ENCODE assay signal across 7 mouse cellular contexts in genomic region chr10:22777939-22778338, GRCm38 (mm10). TPM values are rescaled to one million over a fixed set of nuclear protein-coding genes. Genes with fewer than 3 reads are reported as not detected.
DNase-seq lines count a peak whose midpoint lies in the region; ATAC-seq and TF ChIP-seq lines count a peak whose summit lies in the region.

No protein-coding gene starts in this region.

- H3K27me3 ChIP-seq in kidney, embryonic 14.5 days (ENCODE audit: control insufficient read depth, insufficient read depth, low read length) = no peaks in the 10 kb centered on the region
- H3K27me3 ChIP-seq in neural tube, embryonic 14.5 days (ENCODE audit: control insufficient read depth, insufficient read depth, low read length) = no peaks in the 10 kb centered on the region

- WGBS in kidney, embryonic 14.5 days = 12% methylated on average over 5 of the region's 5 CpGs
- 12% methylated on average over 5 of the region's 5 CpGs for WGBS in neural tube, embryonic 14.5 days

- no peak for TF ChIP-seq POLR2A in brain, embryonic 14.5 days (IDR thresholded peaks at IDR 0.05; ENCODE audit: borderline replicate concordance, extremely low read depth, insufficient read depth, insufficient read length, poor library complexity, severe bottlenecking)

- peak; percentile 12 for DNase-seq in layer of hippocampus, adult 11-12 months (ENCODE audit: low spot score)
- no peak for DNase-seq in layer of hippocampus, adult 8-10 months (ENCODE audit: low spot score in 2 of 2)
- peak; percentile 24 for DNase-seq in ES-E14 (ENCODE audit: low read depth, low spot score)
- DNase-seq in brain, embryonic 14.5 days (ENCODE audit: low read depth) = peak; percentile 79
- no peak for DNase-seq in spleen, postnatal 4 days (ENCODE audit: low spot score in 2 of 2)

- H3K9me3 ChIP-seq in ES-E14 (ENCODE audit: control insufficient read depth, insufficient read depth, low read depth, low read length) = no peaks in the 10 kb centered on the region
- no peaks in the 10 kb centered on the region for H3K9me3 ChIP-seq in kidney, embryonic 14.5 days (ENCODE audit: control insufficient read depth, low read length)
- no peaks in the 10 kb centered on the region for H3K9me3 ChIP-seq in neural tube, embryonic 14.5 days (ENCODE audit: control insufficient read depth, low read length)

- H3K27ac ChIP-seq in ES-E14 (ENCODE audit: insufficient read depth, low read depth, low read length, poor library complexity, severe bottlenecking) = no peak overlapping the region
- no peak overlapping the region for H3K27ac ChIP-seq in kidney, embryonic 14.5 days (ENCODE audit: low read depth, low read length)
- H3K27ac ChIP-seq in neural tube, embryonic 14.5 days (ENCODE audit: low read depth, low read length) = no peak overlapping the region

- H3K9ac ChIP-seq in ES-E14 (ENCODE audit: insufficient read depth, low read depth, low read length, poor library complexity, severe bottlenecking) = no peak overlapping the region
- 0 out of 2 replicates have a peak overlapping the region, but pooled peaks have one; percentile 12 for H3K9ac ChIP-seq in kidney, embryonic 14.5 days (ENCODE audit: low read depth, low read length)
- no peak overlapping the region for H3K9ac ChIP-seq in neural tube, embryonic 14.5 days (replicated peaks; ENCODE audit: low read depth, low read length)

- peak; percentile 79 for ATAC-seq in kidney, embryonic 14.5 days (ENCODE audit: low FRiP score, low TSS enrichment)
- peak; percentile 69; the same call in 1 of the 2 replicates for ATAC-seq in neural tube, embryonic 14.5 days (ENCODE audit: low read depth)

- no peak overlapping the region for H3K4me2 ChIP-seq in kidney, embryonic 14.5 days (replicated peaks; ENCODE audit: low read depth, low read length)
- H3K4me2 ChIP-seq in neural tube, embryonic 14.5 days (ENCODE audit: low read depth, low read length) = no peak overlapping the region

- in situ Hi-C loops in ES-E14 (cut with MboI; ENCODE audit: low sequenced_read_pairs in 2 of 2, unreplicated experiment in 2 of 2) = loop anchor here in 1 of 2 experiments (25.0 kb wide), 1 partner anchor 309 kb away; no protein-coding TSS in a partner anchor

- H3K36me3 ChIP-seq in ES-E14 (ENCODE audit: control insufficient read depth, insufficient read depth, low read length, poor library complexity, severe bottlenecking) = no peaks in the 10 kb centered on the region
- no peaks in the 10 kb centered on the region for H3K36me3 ChIP-seq in kidney, embryonic 14.5 days (ENCODE audit: control insufficient read depth, insufficient read depth, low read length)
- H3K36me3 ChIP-seq in neural tube, embryonic 14.5 days (ENCODE audit: control insufficient read depth, insufficient read depth, low read length) = no peaks in the 10 kb centered on the region

- H3K4me1 ChIP-seq in ES-E14 (ENCODE audit: control insufficient read depth in 2 of 2, insufficient read depth in 2 of 2, low read length in 2 of 2, poor library complexity in 1 of 2) = no peaks in the 10 kb centered on the region
- no peaks in the 10 kb centered on the region for H3K4me1 ChIP-seq in kidney, embryonic 14.5 days (ENCODE audit: control insufficient read depth, insufficient read depth, low read length)
- no peaks in the 10 kb centered on the region for H3K4me1 ChIP-seq in neural tube, embryonic 14.5 days (ENCODE audit: control insufficient read depth, insufficient read depth, low read length)

- no peak overlapping the region for H3K4me3 ChIP-seq in ES-E14 (ENCODE audit: insufficient read depth in 1 of 2, low read depth in 1 of 2, low read length in 2 of 2, poor library complexity in 1 of 2, severe bottlenecking in 1 of 2)
- H3K4me3 ChIP-seq in kidney, embryonic 14.5 days (ENCODE audit: low read length) = no peak overlapping the region
- H3K4me3 ChIP-seq in neural tube, embryonic 14.5 days (ENCODE audit: low read depth, low read length) = no peak overlapping the region

- TF ChIP-seq CTCF in brain, embryonic 14.5 days (IDR thresholded peaks at IDR 0.05; ENCODE audit: borderline replicate concordance, extremely low read depth, insufficient read depth, insufficient read length) = peak; percentile 68; the same call in 1 of the 2 replicates

TF ChIP-seq in ES-E14, 5 proteins besides CTCF, POLR2A, EP300 and RAD21:
- TF ChIP-seq ZNF384 (IDR thresholded peaks at IDR 0.05; ENCODE audit: low read depth, low read length) (no peak), MAFK (IDR thresholded peaks at IDR 0.05; ENCODE audit: insufficient read depth, low read depth, low read length) (no peak), ZC3H11A (IDR thresholded peaks at IDR 0.05; ENCODE audit: borderline replicate concordance, low read depth, low read length) (peak; percentile 57; the same call in 1 of the 2 replicates), CHD2 (IDR thresholded peaks at IDR 0.05; ENCODE audit: low read depth, low read length) (no peak)

RNA-seq across cellular contexts. Expression of gene Tcf21, which starts 42.0 kb away (rescaled TPM):
- not detected for total RNA-seq in layer of hippocampus, adult 8-10 months (2022)
- total RNA-seq in ES-E14 (2012; rRNA removed) = not detected in 2 replicates
- polyA plus RNA-seq in brain, embryonic 14.5 days (2012; rRNA removed) = 0.44 and 0.96 TPM in 2 replicates
- 331 and 384 TPM in 2 replicates for polyA plus RNA-seq in kidney, embryonic 14.5 days (2014; fragmentation: Nextera tagmentation; extraction: Ambion mirVana)
- polyA plus RNA-seq in neural tube, embryonic 14.5 days (2014; fragmentation: Nextera tagmentation; extraction: Ambion mirVana) = not detected in 2 replicates

RNA-seq across cellular contexts. Expression of gene Tbpl1, which starts 46.2 kb away (rescaled TPM):
- total RNA-seq in layer of hippocampus, adult 8-10 months (2022) = 10 to 100 TPM; 60.5 to 63.9 (median 62.8) TPM
- total RNA-seq in ES-E14 (2012; rRNA removed) = 19.9 and 26.8 TPM in 2 replicates
- 68.4 and 68.5 TPM in 2 replicates for polyA plus RNA-seq in brain, embryonic 14.5 days (2012; rRNA removed)
- 73.3 and 75.9 TPM in 2 replicates for polyA plus RNA-seq in kidney, embryonic 14.5 days (2014; fragmentation: Nextera tagmentation; extraction: Ambion mirVana)
- polyA plus RNA-seq in neural tube, embryonic 14.5 days (2014; fragmentation: Nextera tagmentation; extraction: Ambion mirVana) = 97.4 and 105 TPM in 2 replicates

Comparison
In these comparisons a context has a peak if more than half of its experiments do, and no peak if none do; other contexts are left out.
1. DNase-seq: peak in layer of hippocampus, adult 11-12 months (single experiment), ES-E14 (single experiment) and brain, embryonic 14.5 days (single experiment); none in layer of hippocampus, adult 8-10 months (0 of 2) and spleen, postnatal 4 days (0 of 2).
2. RNA of gene Tcf21, which starts 42.0 kb away (polyA plus RNA-seq): 331 to 384 TPM in kidney, embryonic 14.5 days; 0.44 to 0.96 TPM in brain, embryonic 14.5 days and not detected in neural tube, embryonic 14.5 days; every median in the first group is over 100 times any median in the second.